In the genomic region with DNA sequence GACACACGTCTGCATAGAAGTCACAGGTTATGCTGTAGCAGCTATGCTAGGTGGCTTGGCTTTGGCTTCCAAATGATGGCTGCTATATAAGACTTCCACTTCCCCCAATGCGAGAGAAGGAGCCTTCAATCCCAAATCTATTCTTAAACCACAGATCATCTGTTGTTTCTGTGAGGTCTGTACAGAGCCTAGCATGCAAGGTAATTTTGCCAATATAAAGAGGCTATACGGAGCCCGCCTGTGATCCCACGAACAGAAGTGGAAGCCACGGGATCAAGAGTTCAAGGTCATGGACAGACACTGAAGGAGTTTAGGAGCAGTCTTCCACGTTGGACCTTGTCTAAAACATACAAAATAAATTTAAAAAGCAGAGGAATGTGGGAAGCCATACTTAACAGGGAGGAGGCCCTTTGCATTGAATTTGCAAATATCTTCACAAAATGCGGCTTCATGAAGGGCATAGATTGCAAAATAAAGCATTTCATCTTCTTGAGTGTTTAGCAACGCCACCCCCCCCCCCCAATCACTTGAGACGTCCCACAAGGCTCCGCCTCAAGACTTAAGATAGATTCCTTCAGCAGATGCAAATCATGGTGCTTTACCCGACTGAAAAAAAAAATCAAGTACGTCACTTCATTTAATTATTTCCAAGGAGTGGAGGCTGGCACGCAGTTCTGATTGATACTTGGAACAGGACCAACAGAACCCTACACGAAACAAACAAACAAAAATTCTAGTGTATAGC, we compare ENCODE assay signal across 8 mouse cellular contexts. TPM values are rescaled to one million over a fixed set of nuclear protein-coding genes. Genes with fewer than 3 reads are reported as not detected.
DNase-seq lines count a peak whose midpoint lies in the region; ATAC-seq and TF ChIP-seq lines count a peak whose summit lies in the region.

No protein-coding gene starts in this region.

- intact Hi-C loops in heart, postnatal 36 days (cut with DNase I): loop anchor here (2.0 to 5.0 kb wide), 4 partner anchors 44 to 204 kb away; a partner anchor contains a TSS

- no peak for TF ChIP-seq EP300 in CH12.LX (IDR thresholded peaks at IDR 0.05; ENCODE audit: low read length)
- no peak for TF ChIP-seq EP300 in liver, postnatal 0 days (IDR thresholded peaks at IDR 0.05; ENCODE audit: low read depth)

- peak overlapping the region; percentile 45 for H3K4me2 ChIP-seq in CH12.LX (ENCODE audit: insufficient read depth, low read depth, poor library complexity, severe bottlenecking)
- peak overlapping the region; percentile 66 for H3K4me2 ChIP-seq in forebrain, embryonic 15.5 days (replicated peaks)
- H3K4me2 ChIP-seq in liver, postnatal 0 days (ENCODE audit: low read depth, low read length): peak overlapping the region; percentile 98

- peaks cover 20% of the 10 kb centered on the region for H3K36me3 ChIP-seq in heart, embryonic 10.5 days
- H3K36me3 ChIP-seq in CH12.LX (replicated peaks in 1 of 2; ENCODE audit: control insufficient read depth in 1 of 2, insufficient read depth in 1 of 2, low read length in 1 of 2): peaks cover 0 to 5% of the 10 kb centered on the region in 2 experiments
- H3K36me3 ChIP-seq in forebrain, embryonic 15.5 days: no peaks in the 10 kb centered on the region; the same call in 1 of the 2 replicates
- H3K36me3 ChIP-seq in liver, postnatal 0 days (replicated peaks; ENCODE audit: insufficient read depth, low read length): 0 out of 2 replicates have a peak, but pooled peaks cover 4% of the 10 kb centered on the region

- TF ChIP-seq CTCF in CH12.LX (conservative IDR thresholded peaks at IDR 0.05 in 1 of 2, IDR thresholded peaks at IDR 0.05 in 1 of 2; ENCODE audit: low read depth in 2 of 2, low read length in 2 of 2): no peak
- TF ChIP-seq CTCF in liver, postnatal 0 days (IDR thresholded peaks at IDR 0.05; ENCODE audit: low read depth): no peak

- peaks cover 30% of the 10 kb centered on the region for H3K4me1 ChIP-seq in heart, embryonic 10.5 days
- peaks cover 3 to 29% of the 10 kb centered on the region in 2 experiments for H3K4me1 ChIP-seq in CH12.LX (ENCODE audit: control insufficient read depth in 1 of 2, insufficient read depth in 2 of 2)
- H3K4me1 ChIP-seq in forebrain, embryonic 15.5 days: peaks cover 32% of the 10 kb centered on the region
- peaks cover 14% of the 10 kb centered on the region for H3K4me1 ChIP-seq in liver, postnatal 0 days (ENCODE audit: insufficient read depth)

- H3K27me3 ChIP-seq in heart, embryonic 10.5 days (ENCODE audit: insufficient read depth, poor library complexity, severe bottlenecking): no peaks in the 10 kb centered on the region
- no peaks in the 10 kb centered on the region for H3K27me3 ChIP-seq in CH12.LX (replicated peaks)
- H3K27me3 ChIP-seq in forebrain, embryonic 15.5 days: no peaks in the 10 kb centered on the region
- H3K27me3 ChIP-seq in liver, postnatal 0 days (ENCODE audit: insufficient read depth, low read length): no peaks in the 10 kb centered on the region

- 37% methylated on average over 15 of the region's 15 CpGs for WGBS in heart, embryonic 10.5 days
- 17% methylated on average over 15 of the region's 15 CpGs for WGBS in forebrain, embryonic 15.5 days
- 51% methylated on average over 15 of the region's 15 CpGs for WGBS in liver, postnatal 0 days (ENCODE audit: insufficient replicate concordance)

- TF ChIP-seq POLR2A in CH12.LX (IDR thresholded peaks at IDR 0.05; ENCODE audit: low read depth, low read length): no peak

- H3K9ac ChIP-seq in CH12.LX (ENCODE audit: insufficient read depth, low read depth): peak overlapping the region; percentile 74
- peak overlapping the region; percentile 79 for H3K9ac ChIP-seq in forebrain, embryonic 15.5 days (replicated peaks)
- H3K9ac ChIP-seq in liver, postnatal 0 days (replicated peaks): peak overlapping the region; percentile 83

- peak; percentile 7 for ATAC-seq in forebrain, embryonic 15.5 days (replicated peaks)
- no peak for ATAC-seq in liver, postnatal 0 days

- TF ChIP-seq RAD21 in CH12.LX (IDR thresholded peaks at IDR 0.05; ENCODE audit: low read depth, low read length): no peak

- peak overlapping the region; percentile 99 for H3K27ac ChIP-seq in heart, embryonic 10.5 days
- H3K27ac ChIP-seq in CH12.LX (ENCODE audit: insufficient read depth, low read depth): no peak overlapping the region
- H3K27ac ChIP-seq in forebrain, embryonic 15.5 days (replicated peaks): peak overlapping the region; percentile 99
- H3K27ac ChIP-seq in liver, postnatal 0 days (ENCODE audit: low read depth): no peak overlapping the region

- H3K79me2 ChIP-seq in CH12.LX (replicated peaks; ENCODE audit: control insufficient read depth, extremely low read depth, insufficient read depth, poor library complexity, severe bottlenecking): peaks cover 21% of the 10 kb centered on the region

- peaks cover 6% of the 10 kb centered on the region; the same call in 1 of the 2 replicates for H3K9me3 ChIP-seq in heart, embryonic 10.5 days
- H3K9me3 ChIP-seq in CH12.LX (replicated peaks; ENCODE audit: low read length): peaks cover 8% of the 10 kb centered on the region
- no peaks in the 10 kb centered on the region for H3K9me3 ChIP-seq in forebrain, embryonic 15.5 days
- peaks cover 4% of the 10 kb centered on the region; the same call in 1 of the 2 replicates for H3K9me3 ChIP-seq in liver, postnatal 0 days (ENCODE audit: low read length)

- in situ Hi-C loops in CH12.LX (cut with MboI; ENCODE audit: low pct_ligation_motif_present, low pct_unique_long_range_greater_than_20kb, low sequenced_read_pairs): loop anchor here (25.0 kb wide), 1 partner anchor 109 kb away; a partner anchor contains a TSS

- peak overlapping the region; percentile 94 for H3K4me3 ChIP-seq in heart, embryonic 10.5 days
- peak overlapping the region; percentile 58 to 97 (median 96) for H3K4me3 ChIP-seq in CH12.LX (replicated peaks in 1 of 3; ENCODE audit: low read depth in 2 of 3, low read length in 2 of 3, poor library complexity in 1 of 3)
- H3K4me3 ChIP-seq in forebrain, embryonic 15.5 days: peak overlapping the region; percentile 100
- peak overlapping the region; percentile 88 for H3K4me3 ChIP-seq in liver, postnatal 0 days (ENCODE audit: low read depth, low read length)

- dilution Hi-C loops in CH12.LX (cut with MboI; ENCODE audit: extremely low pct_ligation_motif_present, extremely low pct_unique_long_range_greater_than_20kb, low sequenced_read_pairs): no loop called here

- no peak for DNase-seq in heart, embryonic 10.5 days (ENCODE audit: low spot score)
- no peak for DNase-seq in heart, postnatal 36 days
- peak; percentile 60 for DNase-seq in CH12.LX (ENCODE audit: extremely low read depth)
- no peak for DNase-seq in liver, postnatal 0 days
- DNase-seq in cerebellum, adult 11-12 months: no peak
- DNase-seq in left cerebral cortex, adult 18-20 months (ENCODE audit: low spot score in 2 of 2): no peak
- DNase-seq in ovary, adult 18-20 months (ENCODE audit: low spot score): no peak

TF ChIP-seq in CH12.LX, 34 proteins besides CTCF, POLR2A, EP300 and RAD21:
- TF ChIP-seq BHLHE40 (IDR thresholded peaks at IDR 0.05; ENCODE audit: low read depth, low read length) (no peak), TCF12 (IDR thresholded peaks at IDR 0.05; ENCODE audit: low read depth, low read length) (no peak), NELFE (IDR thresholded peaks at IDR 0.05; ENCODE audit: low read depth, low read length) (no peak), CHD2 (IDR thresholded peaks at IDR 0.05; ENCODE audit: low read length) (no peak), MEF2A (IDR thresholded peaks at IDR 0.05; ENCODE audit: borderline replicate concordance, low read depth, low read length) (no peak), USF1 (IDR thresholded peaks at IDR 0.05; ENCODE audit: low read depth, low read length) (no peak), MAX (IDR thresholded peaks at IDR 0.05; ENCODE audit: low read length) (no peak), ZNF384 (IDR thresholded peaks at IDR 0.05; ENCODE audit: low read depth, low read length) (peak; percentile 67), GABPA (IDR thresholded peaks at IDR 0.05; ENCODE audit: insufficient replicate concordance, low read depth, low read length) (no peak), E2F4 (IDR thresholded peaks at IDR 0.05; ENCODE audit: insufficient replicate concordance, low read depth, low read length) (no peak), MAZ (IDR thresholded peaks at IDR 0.05; ENCODE audit: low read depth, low read length) (0 out of 2 replicates have a peak, but pooled peaks have one; percentile 55), ELF1 (IDR thresholded peaks at IDR 0.05; ENCODE audit: low read depth, low read length) (no peak), USF2 (conservative IDR thresholded peaks at IDR 0.05; ENCODE audit: low read depth, low read length) (no peak), CHD1 (IDR thresholded peaks at IDR 0.05; ENCODE audit: low read depth, low read length) (no peak), IRF4 (IDR thresholded peaks at IDR 0.05; ENCODE audit: low read depth, low read length) (no peak), MYC (IDR thresholded peaks at IDR 0.05; ENCODE audit: low read depth, low read length) (no peak), KAT2A (IDR thresholded peaks at IDR 0.05; ENCODE audit: insufficient replicate concordance, low read length) (no peak), JUN (IDR thresholded peaks at IDR 0.05; ENCODE audit: insufficient read depth, low read depth, low read length) (no peak)

RNA-seq across cellular contexts. Expression of a gene that starts 1.2 kb away (rescaled TPM):
- polyA plus RNA-seq in heart, embryonic 10.5 days (2016; fragmentation: Nextera tagmentation; extraction: Ambion mirVana): 205 and 235 TPM in 2 replicates
- total RNA-seq in heart, postnatal 36 days (2021): over 10,000 TPM; 11,843 to 11,873 TPM
- total RNA-seq in CH12.LX (2012; rRNA removed) (80.9 and 123 TPM in 2 replicates), CH12.LX (2014; rRNA removed) (59.5 and 61.6 TPM in 2 replicates)
- 158 and 159 TPM in 2 replicates for polyA plus RNA-seq in CH12.LX (2012; ENCODE audit: insufficient read length, low read depth)
- 38.5 and 39.1 TPM in 2 replicates for polyA plus RNA-seq in forebrain, embryonic 15.5 days (2015; fragmentation: Nextera tagmentation; extraction: Ambion mirVana)
- polyA plus RNA-seq in liver, postnatal 0 days (2015; fragmentation: Nextera tagmentation; extraction: Ambion mirVana): 13.5 and 14.8 TPM in 2 replicates
- 100 to 1,000 TPM; 672 to 715 TPM for total RNA-seq in left cerebral cortex, adult 18-20 months (2021)

Comparison
In these comparisons a context has a peak if more than half of its experiments do, and no peak if none do; other contexts are left out.
1. H3K27ac ChIP-seq: peak in heart, embryonic 10.5 days (single experiment) and forebrain, embryonic 15.5 days (single experiment); none in CH12.LX (single experiment) and liver, postnatal 0 days (single experiment).
2. H3K4me2 ChIP-seq: peak in every context shown above with its lines; median percentile 98 in liver, postnatal 0 days; 66 in forebrain, embryonic 15.5 days; 45 in CH12.LX.
3. Peak in every context shown above with its lines, with median percentiles within 50 percentile points of each other: H3K4me3 ChIP-seq and H3K9ac ChIP-seq.